Mouse (Mus musculus) cerebral cortex, adult 2 months (tissue): Measurements from ENCODE around the gene Atp8a2.

Experiments used
- WGBS: fragments of 180-500 bp; shearing (Covaris S2); methylation state at CpG from one replicate; pipeline ENCODE4 v1.1.7; 2018; 5-methylcytosine and 5-hydroxymethylcytosine counted together

The Atp8a2 gene

GRCm38 (mm10) chr14:60196884-60197283 lies at the start of gene Atp8a2:
Atp8a2 (minus strand) TSS chr14:60197179.
- 50% methylated on average over 7 of the region's 7 CpGs for WGBS

DNA sequence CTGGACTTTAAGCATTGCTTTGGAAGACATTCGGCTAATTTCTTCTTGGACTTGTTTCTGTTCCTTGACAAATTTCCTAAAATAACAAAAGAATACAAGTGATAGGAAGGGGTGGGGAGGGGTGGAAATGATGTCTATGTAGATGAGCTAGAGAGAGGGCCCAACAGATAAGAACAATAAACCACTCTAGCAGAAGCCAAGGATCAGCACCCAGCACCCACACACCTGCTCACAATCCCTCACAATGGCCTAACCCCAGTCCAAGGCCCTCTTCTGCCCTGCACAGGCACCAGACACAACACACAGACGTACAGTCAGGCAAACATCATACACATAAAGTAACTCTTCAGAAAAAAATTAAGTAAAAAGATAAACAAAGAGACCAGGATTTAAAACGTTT lies 41.6 kb upstream of the Atp8a2 start:
- WGBS, result 76% methylated on average over 3 of the region's 3 CpGs

- WGBS, result 52% methylated on average over 10 of the region's 10 CpGs
Measured at GRCm38 (mm10) chr14:60219886-60220285, 22.9 kb upstream of the Atp8a2 start.

- WGBS, result 98% methylated on average over 4 of the region's 4 CpGs
Measured at GRCm38 (mm10) chr14:60217616-60218015, 20.6 kb upstream of the Atp8a2 start.

- 94% methylated on average over 1 of the region's 1 CpGs for WGBS
Measured at GRCm38 (mm10) chr14:60216125-60216524, 19.1 kb upstream of the Atp8a2 start.

GRCm38 (mm10) chr14:60215000-60215399 lies 18.0 kb upstream of the Atp8a2 start:
- WGBS, result over 99% methylated on average over 3 of the region's 3 CpGs

GRCm38 (mm10) chr14:60214040-60214439 lies 17.1 kb upstream of the Atp8a2 start:
- 49% methylated on average over 1 of the region's 1 CpGs for WGBS

- 92% methylated on average over 7 of the region's 7 CpGs for WGBS
Measured at GRCm38 (mm10) chr14:60209166-60209565, 12.2 kb upstream of the Atp8a2 start.

- 89% methylated on average over 6 of the region's 6 CpGs for WGBS
Measured at GRCm38 (mm10) chr14:60204993-60205392, 8.0 kb upstream of the Atp8a2 start.

DNA sequence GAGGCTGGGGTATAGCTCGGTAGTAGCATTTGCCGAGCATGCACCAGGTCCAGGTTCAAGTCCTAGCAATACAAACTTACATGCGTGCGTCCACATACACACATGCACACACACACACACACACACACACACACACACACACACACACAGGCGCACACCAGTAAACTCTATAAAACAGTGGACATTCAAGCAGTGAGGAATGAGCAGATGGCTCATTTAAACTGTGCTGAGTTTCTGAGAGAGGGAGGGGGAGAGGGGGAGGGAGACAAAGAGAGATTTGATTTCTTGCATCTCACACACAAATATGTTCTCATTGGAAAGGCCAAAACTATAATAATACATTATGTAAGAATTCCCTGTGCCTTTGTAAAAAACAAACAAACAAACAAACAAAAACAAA lies 980 bp downstream of the Atp8a2 start:
- 57% methylated on average over 5 of the region's 5 CpGs for WGBS

- WGBS, result 100% methylated on average over 1 of the region's 1 CpGs
Measured at GRCm38 (mm10) chr14:60194606-60195005, 2.4 kb downstream of the Atp8a2 start.

- WGBS, result 56% methylated on average over 5 of the region's 5 CpGs
Measured at GRCm38 (mm10) chr14:60189771-60190170, 7.2 kb downstream of the Atp8a2 start.

GRCm38 (mm10) chr14:60188201-60188825 lies 8.7 kb downstream of the Atp8a2 start:
- 48% methylated on average over 5 of the region's 5 CpGs for WGBS

DNA sequence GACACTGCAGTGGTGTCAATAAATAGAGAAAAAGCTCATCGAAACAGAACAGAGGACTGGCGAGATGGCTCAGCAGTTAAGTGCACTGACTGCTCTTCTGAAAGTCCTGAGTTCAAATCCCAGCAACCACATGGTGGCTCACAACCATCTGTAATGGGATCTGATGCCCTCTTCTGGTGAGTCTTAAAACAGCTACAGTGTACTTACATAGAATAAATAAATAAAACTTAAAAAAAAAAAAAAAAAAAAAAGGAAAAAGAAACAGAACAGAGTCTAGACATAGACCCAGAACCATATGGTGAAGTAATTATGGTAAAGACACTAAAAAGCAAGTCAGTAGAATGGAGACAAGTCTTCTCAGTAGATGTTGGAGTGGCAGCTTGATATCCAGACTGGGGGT lies 15.7 kb downstream of the Atp8a2 start:
- 97% methylated on average over 2 of the region's 2 CpGs for WGBS

- WGBS, result 41% methylated on average over 2 of the region's 2 CpGs
Measured at GRCm38 (mm10) chr14:60178571-60178955, 18.4 kb downstream of the Atp8a2 start.

- 13% methylated on average over 37 of the region's 37 CpGs for WGBS
Measured at GRCm38 (mm10) chr14:60177614-60178570, 19.1 kb downstream of the Atp8a2 start.

GRCm38 (mm10) chr14:60176891-60177613 lies 19.9 kb downstream of the Atp8a2 start:
- 1% methylated on average over 84 of the region's 84 CpGs for WGBS

DNA sequence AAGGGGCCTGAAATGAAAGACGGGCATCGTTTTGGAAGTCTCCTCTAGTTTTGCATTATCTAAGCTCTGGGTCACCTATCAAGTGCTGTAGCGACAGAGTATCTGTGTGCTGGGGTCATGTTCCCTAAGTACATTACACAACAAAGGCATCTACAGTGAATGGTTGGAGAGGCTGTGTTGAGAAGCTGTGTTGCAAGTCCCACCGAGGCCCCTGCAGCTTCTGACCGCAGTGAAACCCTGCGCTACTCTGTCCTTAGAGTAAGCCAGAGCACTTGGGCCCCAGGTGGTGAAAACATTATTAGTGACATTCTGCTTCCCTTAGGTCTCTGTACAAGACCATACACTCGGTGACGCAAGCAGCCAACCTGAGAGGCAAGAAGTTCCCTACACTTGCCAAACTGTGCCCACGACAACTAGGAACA lies 20.5 kb downstream of the Atp8a2 start:
- 35% methylated on average over 9 of the region's 9 CpGs for WGBS

GRCm38 (mm10) chr14:60172286-60173055 lies 24.5 kb downstream of the Atp8a2 start:
- 62% methylated on average over 12 of the region's 12 CpGs for WGBS

- 86% methylated on average over 16 of the region's 16 CpGs for WGBS
Measured at GRCm38 (mm10) chr14:60170845-60171610, 26.0 kb downstream of the Atp8a2 start.

GRCm38 (mm10) chr14:60163367-60163766 lies 33.6 kb downstream of the Atp8a2 start:
- 93% methylated on average over 3 of the region's 3 CpGs for WGBS
